Mouse (Mus musculus) liver, postnatal 0 days (tissue): ENCODE results near the gene Stambp.

Source experiments
- CTCF ChIP-seq: sonication (generic); IDR thresholded peaks from 2 replicates; pipeline ENCODE4 v1.5.1; 2016; ENCODE audit warnings: antibody characterized with exemption, low read depth
- EP300 ChIP-seq: IDR thresholded peaks from 2 replicates; pipeline ENCODE4 v1.6.1; 2016; ENCODE audit warnings: antibody characterized with exemption, low read depth, mild to moderate bottlenecking

DNA sequence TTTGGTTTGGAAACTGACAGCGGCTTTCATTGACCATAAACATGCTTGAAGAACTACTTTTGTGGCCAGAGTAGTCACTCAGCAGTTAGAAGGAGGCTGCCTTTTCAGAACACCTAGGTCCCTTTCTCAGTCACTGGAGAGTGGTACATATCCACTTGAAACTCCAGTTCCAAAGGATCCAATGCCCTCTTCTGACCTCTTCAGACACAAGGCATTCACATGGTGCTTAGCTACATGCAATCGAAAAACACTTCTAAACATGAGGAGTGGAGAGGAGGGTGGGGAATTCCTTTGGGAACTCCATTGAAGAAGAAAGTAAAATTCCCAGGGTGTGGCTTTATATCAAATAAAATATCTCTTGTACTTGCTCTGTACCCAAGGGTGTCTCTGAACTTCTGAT is 22.5 kb upstream of the Stambp start:
- TF ChIP-seq CTCF (no peak), EP300 (no peak)
